Mouse (Mus musculus) stomach, postnatal 0 days (tissue): ENCODE results near the gene Gabrb1. TPM values are rescaled to one million over a fixed set of nuclear protein-coding genes. Genes with fewer than 3 reads are reported as not detected.

Experiments used
- ATAC-seq: fragments of 200-750 bp; cut with Nextera tagmentation; 2 replicates; pipeline ENCODE4 v1.8.0; 2017; ENCODE audit not compliant: low FRiP score, low TSS enrichment
- DNase-seq: peaks from one replicate; pipeline ENCODE4 v3.0.0-alpha.2; 2016; ENCODE audit warnings: low spot score
- H3K27ac ChIP-seq: fragments of 300-500 bp; sonication (generic); replicated peaks from 2 replicates; pipeline ENCODE4 v1.5.1; 2014; ENCODE audit warnings: mild to moderate bottlenecking, control low read depth
- H3K27me3 ChIP-seq: fragments of 300-500 bp; sonication (generic); 2 replicates; pipeline ENCODE4 v1.6.1; 2014; ENCODE audit warnings: low read length; ENCODE audit not compliant: control insufficient read depth, insufficient read depth
- H3K36me3 ChIP-seq: fragments of 300-500 bp; sonication (generic); 2 replicates; pipeline ENCODE4 v1.6.1; 2014; ENCODE audit warnings: low read length, mixed read lengths; ENCODE audit not compliant: control insufficient read depth, insufficient read depth
- H3K4me1 ChIP-seq: fragments of 300-500 bp; sonication (generic); replicated peaks from 2 replicates; pipeline ENCODE4 v1.6.1; 2014; ENCODE audit warnings: antibody characterized with exemption; ENCODE audit not compliant: control insufficient read depth, insufficient read depth
- H3K4me2 ChIP-seq: fragments of 300-500 bp; sonication (generic); replicated peaks from 2 replicates; pipeline ENCODE4 v1.6.1; 2014; ENCODE audit warnings: low read depth, mild to moderate bottlenecking, control low read depth, moderate library complexity
- H3K4me3 ChIP-seq: fragments of 300-500 bp; sonication (generic); 2 replicates; pipeline ENCODE4 v1.5.1; 2014; ENCODE audit warnings: low read depth, low read length, control low read depth
- H3K9ac ChIP-seq: fragments of 300-500 bp; sonication (generic); 2 replicates; pipeline ENCODE4 v1.6.1; 2014; ENCODE audit warnings: mild to moderate bottlenecking, low read length, control low read depth, mixed read lengths
- H3K9me3 ChIP-seq: fragments of 300-500 bp; sonication (generic); 2 replicates; pipeline ENCODE4 v1.6.1; 2016; ENCODE audit warnings: low read length; ENCODE audit not compliant: control insufficient read depth
- CTCF ChIP-seq: IDR thresholded peaks from 2 replicates; pipeline ENCODE4 v1.5.1; 2016; ENCODE audit warnings: antibody characterized with exemption, low read depth, mild to moderate bottlenecking, moderate library complexity
- EP300 ChIP-seq: optimal IDR thresholded peaks from 2 replicates; pipeline ENCODE3; 2016; ENCODE audit warnings: antibody characterized with exemption
- WGBS: fragments of 180-500 bp; shearing (Covaris S2); extraction: QIAGEN DNeasy Blood & Tissue Kit; methylation state at CpG from one replicate; pipeline ENCODE4 v1.1.7; 2014; 5-methylcytosine and 5-hydroxymethylcytosine counted together
- polyA plus RNA-seq: library from polyadenylated mRNA; unstranded; fragments of >200 nt; fragmentation: Nextera tagmentation; extraction: Ambion mirVana; gene quantifications from 2 replicates; pipeline ENCODE4 v1.2.1, GENCODE M21; 2015

The Gabrb1 gene
- polyA plus RNA-seq, 1 experiment from 2014 or later, result 0.10 TPM

- TF ChIP-seq EP300, result no peak
- no peak for TF ChIP-seq CTCF
- Histone ChIP-seq H3K27ac (no peak overlapping the region), H3K4me3 (no peak overlapping the region), H3K4me1 (no peaks in the 10 kb centered on the region), H3K36me3 (no peaks in the 10 kb centered on the region), H3K9me3 (no peaks in the 10 kb centered on the region), H3K27me3 (no peaks in the 10 kb centered on the region), H3K9ac (no peak overlapping the region), H3K4me2 (no peak overlapping the region)
- WGBS, result 89% methylated on average over 2 of the region's 2 CpGs
- ATAC-seq (no peak), DNase-seq (no peak)
These were observed 240.3 kb downstream of the Gabrb1 start for GRCm38 (mm10) chr5:71898214-71898613.

GRCm38 (mm10) chr5:71903399-71903798 is 245.5 kb downstream of the Gabrb1 start:
- no peaks in the 10 kb centered on the region for H3K9me3 ChIP-seq
- DNase-seq (no peak), ATAC-seq (no peak)
- H3K4me2 ChIP-seq, result no peak overlapping the region
- H3K4me1 ChIP-seq, result no peaks in the 10 kb centered on the region
- 71% methylated on average over 7 of the region's 7 CpGs for WGBS
- no peaks in the 10 kb centered on the region for H3K36me3 ChIP-seq
- no peak overlapping the region for H3K4me3 ChIP-seq
- TF ChIP-seq EP300 (no peak), CTCF (no peak)
- no peaks in the 10 kb centered on the region for H3K27me3 ChIP-seq
- no peak overlapping the region for H3K27ac ChIP-seq
- no peak overlapping the region for H3K9ac ChIP-seq

- DNase-seq (no peak), ATAC-seq (peak; percentile 38; the same call in 1 of the 2 replicates)
- no peak overlapping the region for H3K27ac ChIP-seq
- no peaks in the 10 kb centered on the region for H3K9me3 ChIP-seq
- no peaks in the 10 kb centered on the region for H3K27me3 ChIP-seq
- no peaks in the 10 kb centered on the region for H3K4me1 ChIP-seq
- H3K4me2 ChIP-seq, result no peak overlapping the region
- H3K36me3 ChIP-seq, result no peaks in the 10 kb centered on the region
- TF ChIP-seq CTCF, result no peak
- no peak for TF ChIP-seq EP300
- no peak overlapping the region for H3K4me3 ChIP-seq
- H3K9ac ChIP-seq, result no peak overlapping the region
- WGBS, result 29% methylated on average over 1 of the region's 1 CpGs
These were observed 256.1 kb downstream of the Gabrb1 start for GRCm38 (mm10) chr5:71914028-71914427.

- WGBS, result 81% methylated on average over 4 of the region's 4 CpGs
- TF ChIP-seq CTCF, result no peak
- TF ChIP-seq EP300, result no peak
- no peak overlapping the region for H3K27ac ChIP-seq
- no peak overlapping the region for H3K4me2 ChIP-seq
- no peaks in the 10 kb centered on the region for H3K27me3 ChIP-seq
- no peak overlapping the region for H3K4me3 ChIP-seq
- no peaks in the 10 kb centered on the region for H3K9me3 ChIP-seq
- ATAC-seq, result no peak
- no peaks in the 10 kb centered on the region for H3K36me3 ChIP-seq
- no peak overlapping the region for H3K9ac ChIP-seq
- DNase-seq, result no peak
- no peaks in the 10 kb centered on the region for H3K4me1 ChIP-seq
These were observed 257.8 kb downstream of the Gabrb1 start for GRCm38 (mm10) chr5:71915711-71916110.

- no peak overlapping the region for H3K9ac ChIP-seq
- no peak for DNase-seq
- no peak overlapping the region for H3K27ac ChIP-seq
- no peaks in the 10 kb centered on the region for H3K9me3 ChIP-seq
- ATAC-seq, result no peak
- no peak overlapping the region for H3K4me3 ChIP-seq
- H3K4me1 ChIP-seq, result no peaks in the 10 kb centered on the region
- no peaks in the 10 kb centered on the region for H3K36me3 ChIP-seq
- no peak overlapping the region for H3K4me2 ChIP-seq
- WGBS, result 75% methylated on average over 4 of the region's 4 CpGs
- TF ChIP-seq EP300 (no peak), CTCF (no peak)
- H3K27me3 ChIP-seq, result no peaks in the 10 kb centered on the region
These were observed 259.3 kb downstream of the Gabrb1 start for GRCm38 (mm10) chr5:71917206-71917605.

GRCm38 (mm10) chr5:71923636-71924035 is 265.7 kb downstream of the Gabrb1 start:
- DNase-seq, result no peak
- no peak overlapping the region for H3K4me2 ChIP-seq
- ATAC-seq, result no peak
- no peaks in the 10 kb centered on the region for H3K9me3 ChIP-seq
- TF ChIP-seq CTCF (no peak), EP300 (no peak)
- no peak overlapping the region for H3K9ac ChIP-seq
- no peak overlapping the region for H3K4me3 ChIP-seq
- H3K27me3 ChIP-seq, result no peaks in the 10 kb centered on the region
- no peak overlapping the region for H3K27ac ChIP-seq
- H3K36me3 ChIP-seq, result no peaks in the 10 kb centered on the region
- no peaks in the 10 kb centered on the region for H3K4me1 ChIP-seq
- 69% methylated on average over 4 of the region's 4 CpGs for WGBS
